Mouse (Mus musculus): Measurements from ENCODE around the gene Myb.

Gene Myb

GRCm38 (mm10) chr10:21114459-21114858, 46.3 kb downstream of the Myb start:
- no peak for DNase-seq

- no peak for DNase-seq
Observed at GRCm38 (mm10) chr10:21112689-21113088, 48.1 kb downstream of the Myb start.

- DNase-seq: no peak
Observed at GRCm38 (mm10) chr10:21109337-21110056, 51.3 kb downstream of the Myb start.

- no peak for DNase-seq
Observed at GRCm38 (mm10) chr10:21108796-21109195, 52.0 kb downstream of the Myb start.

GRCm38 (mm10) chr10:21108182-21108581, 52.6 kb downstream of the Myb start:
- no peak for DNase-seq

- DNase-seq: no peak
Observed at GRCm38 (mm10) chr10:21105206-21105605, 55.6 kb downstream of the Myb start.

GRCm38 (mm10) chr10:21102689-21103088, 58.1 kb downstream of the Myb start:
- DNase-seq: no peak

GRCm38 (mm10) chr10:21101948-21102347, 58.8 kb downstream of the Myb start:
- no peak for DNase-seq

- DNase-seq: no peak
Observed at GRCm38 (mm10) chr10:21100646-21101249, 60.0 kb downstream of the Myb start.

- DNase-seq: no peak
Observed at GRCm38 (mm10) chr10:21099515-21099914, 61.3 kb downstream of the Myb start.

- DNase-seq: no peak
Observed at GRCm38 (mm10) chr10:21095541-21095940, 65.2 kb downstream of the Myb start.

- DNase-seq: no peak
Observed at GRCm38 (mm10) chr10:21094896-21095295, 65.9 kb downstream of the Myb start.

- no peak for DNase-seq
Observed at GRCm38 (mm10) chr10:21093301-21093700, 67.5 kb downstream of the Myb start.

GRCm38 (mm10) chr10:21092501-21093270, 68.1 kb downstream of the Myb start:
- DNase-seq: no peak

- DNase-seq: no peak
Observed at GRCm38 (mm10) chr10:21090922-21091700, 69.7 kb downstream of the Myb start.

GRCm38 (mm10) chr10:21089541-21089940, 71.2 kb downstream of the Myb start:
- no peak for DNase-seq

- DNase-seq: no peak
Observed at GRCm38 (mm10) chr10:21087614-21088232, 73.1 kb downstream of the Myb start.

- no peak for DNase-seq
Observed at GRCm38 (mm10) chr10:21085044-21085443, 75.7 kb downstream of the Myb start.

GRCm38 (mm10) chr10:21083391-21083918, 77.3 kb downstream of the Myb start:
- DNase-seq: no peak

- DNase-seq: no peak
Observed at GRCm38 (mm10) chr10:21082447-21082846, 78.3 kb downstream of the Myb start.

GRCm38 (mm10) chr10:21077151-21077719, 83.5 kb downstream of the Myb start:
- DNase-seq: no peak

- no peak for DNase-seq
Observed at GRCm38 (mm10) chr10:21076731-21077130, 84.1 kb downstream of the Myb start.

Measured in right cerebral cortex, postnatal 25 days (tissue).